Mouse (Mus musculus) small intestine, adult 2 months (tissue): ENCODE results near the gene Gpr4.

Experiments used
- CTCF ChIP-seq: fragments of 200-500 bp; IDR thresholded peaks from 2 replicates; pipeline ENCODE4 v1.5.1; 2012; ENCODE audit warnings: low read depth, mild to moderate bottlenecking, control low read depth, inconsistent platforms, low read length, moderate library complexity, mixed read lengths; ENCODE audit not compliant: insufficient replicate concordance, insufficient read length; ENCODE audit errors: extremely low read depth
- POLR2A ChIP-seq: fragments of 200-500 bp; IDR thresholded peaks from 2 replicates; pipeline ENCODE4 v1.6.1; 2012; ENCODE audit warnings: low read depth, mild to moderate bottlenecking, control low read depth, inconsistent platforms, low read length, moderate library complexity

GRCm38 (mm10) chr7:19231849-19232248 lies 19.5 kb downstream of the Gpr4 start:
- TF ChIP-seq CTCF (no peak), POLR2A (no peak)
